Mouse (Mus musculus): ENCODE data around the gene Ovol1. TPM values are rescaled to one million over a fixed set of nuclear protein-coding genes. Genes with fewer than 3 reads are reported as not detected.

Gene Ovol1
- polyA plus RNA-seq, 1 experiment: not detected

GRCm38 (mm10) chr19:5601752-5602541, 41.5 kb upstream of the Ovol1 start, which contains the start of gene Rnaseh2c:
Gene Rnaseh2c (plus strand): TSS chr19:5601873.
- peak within 1 kb of the TSS; percentile 93 for H3K4me3 ChIP-seq (replicated peaks; ENCODE audit: control insufficient read depth, low read depth, low read length)
- H3K4me1 ChIP-seq (ENCODE audit: control insufficient read depth, insufficient read depth, low read length): peaks cover 7% of the 10 kb centered on the region
- H3K27ac ChIP-seq (ENCODE audit: control insufficient read depth, insufficient read depth, low read depth, low read length, poor library complexity): peak within 1 kb of the TSS; percentile 93
- no peak for TF ChIP-seq CTCF (IDR thresholded peaks at IDR 0.05; ENCODE audit: control insufficient read depth, insufficient read depth, low read length)
- TF ChIP-seq POLR2A (IDR thresholded peaks at IDR 0.05; ENCODE audit: borderline replicate concordance, control insufficient read depth, low read depth, low read length): peak; percentile 87
- under 1% methylated on average over 64 of the region's 64 CpGs for WGBS

GRCm38 (mm10) chr19:5599224-5599623, 38.8 kb upstream of the Ovol1 start:
- Histone ChIP-seq H3K4me1 (ENCODE audit: control insufficient read depth, insufficient read depth, low read length) (peaks cover 7% of the 10 kb centered on the region), H3K4me3 (replicated peaks; ENCODE audit: control insufficient read depth, low read depth, low read length) (no peak overlapping the region), H3K27ac (ENCODE audit: control insufficient read depth, insufficient read depth, low read depth, low read length, poor library complexity) (peak overlapping the region; percentile 43)
- 46% methylated on average over 4 of the region's 4 CpGs for WGBS
- TF ChIP-seq POLR2A (IDR thresholded peaks at IDR 0.05; ENCODE audit: borderline replicate concordance, control insufficient read depth, low read depth, low read length): no peak
- no peak for TF ChIP-seq CTCF (IDR thresholded peaks at IDR 0.05; ENCODE audit: control insufficient read depth, insufficient read depth, low read length)

GRCm38 (mm10) chr19:5591888-5592287, 31.4 kb upstream of the Ovol1 start:
- no peak for TF ChIP-seq CTCF (IDR thresholded peaks at IDR 0.05; ENCODE audit: control insufficient read depth, insufficient read depth, low read length)
- no peak for TF ChIP-seq POLR2A (IDR thresholded peaks at IDR 0.05; ENCODE audit: borderline replicate concordance, control insufficient read depth, low read depth, low read length)
- H3K27ac ChIP-seq (ENCODE audit: control insufficient read depth, insufficient read depth, low read depth, low read length, poor library complexity): no peak overlapping the region
- H3K4me3 ChIP-seq (replicated peaks; ENCODE audit: control insufficient read depth, low read depth, low read length): no peak overlapping the region
- H3K4me1 ChIP-seq (ENCODE audit: control insufficient read depth, insufficient read depth, low read length): no peaks in the 10 kb centered on the region; the same call in 1 of the 2 replicates
- WGBS: 38% methylated on average over 6 of the region's 6 CpGs

GRCm38 (mm10) chr19:5589159-5589558, 28.7 kb upstream of the Ovol1 start:
- Histone ChIP-seq H3K4me3 (replicated peaks; ENCODE audit: control insufficient read depth, low read depth, low read length) (no peak overlapping the region), H3K27ac (ENCODE audit: control insufficient read depth, insufficient read depth, low read depth, low read length, poor library complexity) (no peak overlapping the region), H3K4me1 (ENCODE audit: control insufficient read depth, insufficient read depth, low read length) (no peaks in the 10 kb centered on the region; the same call in 1 of the 2 replicates)
- TF ChIP-seq CTCF (IDR thresholded peaks at IDR 0.05; ENCODE audit: control insufficient read depth, insufficient read depth, low read length) (peak; percentile 31; the same call in 1 of the 2 replicates), POLR2A (IDR thresholded peaks at IDR 0.05; ENCODE audit: borderline replicate concordance, control insufficient read depth, low read depth, low read length) (no peak)
- WGBS: 67% methylated on average over 9 of the region's 9 CpGs

- 79% methylated on average over 2 of the region's 2 CpGs for whole genome bisulfite sequencing
- Histone ChIP-seq H3K4me3 (replicated peaks; ENCODE audit: control insufficient read depth, low read depth, low read length) (no peak overlapping the region), H3K27ac (ENCODE audit: control insufficient read depth, insufficient read depth, low read depth, low read length, poor library complexity) (no peak overlapping the region), H3K4me1 (ENCODE audit: control insufficient read depth, insufficient read depth, low read length) (no peaks in the 10 kb centered on the region)
- TF ChIP-seq CTCF (IDR thresholded peaks at IDR 0.05; ENCODE audit: control insufficient read depth, insufficient read depth, low read length) (no peak), POLR2A (IDR thresholded peaks at IDR 0.05; ENCODE audit: borderline replicate concordance, control insufficient read depth, low read depth, low read length) (no peak)
Observed at GRCm38 (mm10) chr19:5581995-5582394, 21.5 kb upstream of the Ovol1 start.

- TF ChIP-seq CTCF (IDR thresholded peaks at IDR 0.05; ENCODE audit: control insufficient read depth, insufficient read depth, low read length) (no peak), POLR2A (IDR thresholded peaks at IDR 0.05; ENCODE audit: borderline replicate concordance, control insufficient read depth, low read depth, low read length) (no peak)
- WGBS: 80% methylated on average over 6 of the region's 6 CpGs
- no peak overlapping the region for H3K4me3 ChIP-seq (replicated peaks; ENCODE audit: control insufficient read depth, low read depth, low read length)
- H3K4me1 ChIP-seq (ENCODE audit: control insufficient read depth, insufficient read depth, low read length): 0 out of 2 replicates have a peak, but pooled peaks cover 2% of the 10 kb centered on the region
- H3K27ac ChIP-seq (ENCODE audit: control insufficient read depth, insufficient read depth, low read depth, low read length, poor library complexity): no peak overlapping the region
Observed at GRCm38 (mm10) chr19:5580776-5581175, 20.3 kb upstream of the Ovol1 start.

- TF ChIP-seq POLR2A (IDR thresholded peaks at IDR 0.05; ENCODE audit: borderline replicate concordance, control insufficient read depth, low read depth, low read length): no peak
- TF ChIP-seq CTCF (IDR thresholded peaks at IDR 0.05; ENCODE audit: control insufficient read depth, insufficient read depth, low read length): no peak
- no peak overlapping the region for H3K4me3 ChIP-seq (replicated peaks; ENCODE audit: control insufficient read depth, low read depth, low read length)
- 75% methylated on average over 4 of the region's 4 CpGs for WGBS
- no peak overlapping the region for H3K27ac ChIP-seq (ENCODE audit: control insufficient read depth, insufficient read depth, low read depth, low read length, poor library complexity)
- H3K4me1 ChIP-seq (ENCODE audit: control insufficient read depth, insufficient read depth, low read length): 0 out of 2 replicates have a peak, but pooled peaks cover 2% of the 10 kb centered on the region
Observed at GRCm38 (mm10) chr19:5579971-5580370, 19.5 kb upstream of the Ovol1 start.

- H3K4me1 ChIP-seq (ENCODE audit: control insufficient read depth, insufficient read depth, low read length): peaks cover 6% of the 10 kb centered on the region; the same call in 1 of the 2 replicates
- TF ChIP-seq CTCF (IDR thresholded peaks at IDR 0.05; ENCODE audit: control insufficient read depth, insufficient read depth, low read length) (no peak), POLR2A (IDR thresholded peaks at IDR 0.05; ENCODE audit: borderline replicate concordance, control insufficient read depth, low read depth, low read length) (no peak)
- 68% methylated on average over 1 of the region's 1 CpGs for WGBS
- no peak overlapping the region for H3K27ac ChIP-seq (ENCODE audit: control insufficient read depth, insufficient read depth, low read depth, low read length, poor library complexity)
- H3K4me3 ChIP-seq (replicated peaks; ENCODE audit: control insufficient read depth, low read depth, low read length): no peak overlapping the region
Observed at GRCm38 (mm10) chr19:5575336-5575735, 14.9 kb upstream of the Ovol1 start.

All from bone marrow, adult 2 months (tissue).